Mouse (Mus musculus): ENCODE measurements at regions not wholly inside any gene's neighbourhood (a gene's known extent, or its start where the extent isn't known, plus 50 kb on each side); places are given as distances from the start of the nearest gene placed in this dataset.

- DNase-seq (ENCODE audit: low spot score in 2 of 2), result no peak
These were observed 497.3 kb upstream of the Gm5415 start for GRCm38 (mm10) chr1:33044388-33044787.

GRCm38 (mm10) chr1:33042424-33042823 lies 495.3 kb upstream of the Gm5415 start:
- DNase-seq (ENCODE audit: low spot score in 2 of 2), result no peak

DNA sequence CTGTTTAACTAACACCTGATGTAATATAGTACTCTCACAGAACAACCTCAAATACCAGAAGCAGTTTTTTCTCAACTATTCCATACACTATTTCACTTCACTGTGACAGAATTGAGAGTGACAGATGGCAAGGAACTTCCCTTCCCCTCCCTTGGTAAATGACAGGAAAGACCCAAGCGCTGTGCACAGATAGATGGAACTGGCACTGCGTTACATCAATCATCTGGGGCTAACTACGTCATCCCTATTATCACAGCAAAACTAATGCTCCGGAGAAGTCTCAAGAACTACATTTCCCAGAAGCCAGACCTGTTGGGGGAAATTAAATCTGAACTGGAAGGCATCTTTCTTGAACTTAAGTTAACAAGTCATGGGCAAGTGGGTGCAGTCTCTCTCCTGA lies 493.6 kb upstream of the Gm5415 start:
- no peak for DNase-seq (ENCODE audit: low spot score in 2 of 2)

- DNase-seq (ENCODE audit: low spot score in 2 of 2), result no peak
These were observed 484.9 kb upstream of the Gm5415 start for GRCm38 (mm10) chr1:33031991-33032390.

DNA sequence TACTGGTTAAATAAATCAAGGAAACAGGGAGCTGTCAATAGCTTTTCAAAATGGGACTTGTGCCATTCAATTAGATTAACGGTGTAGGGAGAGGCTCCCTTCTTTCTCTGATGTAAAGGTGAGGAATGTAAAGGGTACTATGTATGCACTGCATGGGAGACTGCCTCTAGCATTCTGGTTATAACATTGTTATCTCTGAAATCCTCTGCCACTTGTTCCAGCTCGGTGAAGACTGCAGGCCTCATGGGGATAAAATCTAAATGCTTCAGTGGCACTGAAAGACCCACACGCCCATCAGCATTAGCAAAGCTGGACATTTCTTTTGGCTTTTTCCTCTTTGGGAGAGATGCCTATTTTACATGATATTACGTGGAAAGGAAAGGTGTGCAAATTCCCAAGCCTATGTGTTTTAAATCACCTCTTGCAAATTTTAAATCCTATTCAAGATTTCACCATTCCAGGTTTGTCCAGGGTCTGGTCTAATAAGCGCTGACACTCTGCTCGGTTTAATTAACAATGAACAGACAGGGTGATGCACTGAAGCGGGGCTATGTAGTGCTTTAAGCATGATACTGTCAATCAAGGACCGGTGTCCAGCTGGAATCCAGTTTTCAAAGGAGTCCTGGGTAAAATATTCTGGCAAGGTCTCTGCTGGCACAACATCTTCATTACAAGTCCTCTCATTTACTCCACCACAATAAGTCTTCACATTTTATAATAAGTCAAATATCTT lies 479.8 kb upstream of the Gm5415 start:
- no peak for DNase-seq (ENCODE audit: low spot score in 2 of 2)

- no peak for DNase-seq (ENCODE audit: low spot score in 2 of 2)
These were observed 478.3 kb upstream of the Gm5415 start for GRCm38 (mm10) chr1:33025379-33025778.

DNA sequence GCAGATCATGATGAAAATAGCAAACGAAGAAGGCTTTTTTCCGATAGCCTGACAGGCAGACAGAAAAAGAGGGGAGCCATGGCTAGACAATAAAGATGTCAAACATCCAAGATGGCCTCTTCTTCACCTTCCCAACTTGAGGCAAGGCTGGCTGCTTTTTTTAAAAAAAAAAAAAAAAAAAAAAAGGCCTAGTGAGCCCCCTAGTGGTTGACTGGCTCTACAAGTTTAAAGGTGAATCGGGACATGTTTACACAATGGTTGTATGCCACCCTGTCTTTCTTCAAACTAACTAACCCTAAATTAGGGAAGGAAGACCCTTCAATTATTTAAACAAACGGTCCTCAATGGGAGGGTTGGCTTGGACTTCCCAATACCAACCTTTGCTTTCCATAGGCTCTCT lies 475.8 kb upstream of the Gm5415 start:
- no peak for DNase-seq (ENCODE audit: low spot score in 2 of 2)

DNA sequence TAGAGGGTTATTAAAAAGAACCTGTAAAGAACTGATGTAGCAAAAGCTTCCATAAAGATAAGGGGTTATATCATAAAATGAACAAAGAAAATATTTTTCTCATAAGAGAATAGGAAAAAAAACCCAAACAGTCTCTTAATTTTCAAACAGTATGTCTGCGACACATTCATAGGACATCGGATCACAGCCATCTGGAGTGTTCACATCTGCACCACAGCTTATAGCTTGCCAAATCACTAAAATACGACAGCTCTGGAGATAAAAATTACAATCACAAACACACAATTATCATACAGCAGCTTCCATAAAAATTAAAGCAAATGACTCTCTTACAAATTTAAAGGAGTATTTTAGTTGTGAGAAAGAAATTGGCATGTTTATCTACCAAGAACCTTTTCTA lies 456.9 kb upstream of the Gm5415 start:
- DNase-seq (ENCODE audit: low spot score in 2 of 2), result no peak

DNA sequence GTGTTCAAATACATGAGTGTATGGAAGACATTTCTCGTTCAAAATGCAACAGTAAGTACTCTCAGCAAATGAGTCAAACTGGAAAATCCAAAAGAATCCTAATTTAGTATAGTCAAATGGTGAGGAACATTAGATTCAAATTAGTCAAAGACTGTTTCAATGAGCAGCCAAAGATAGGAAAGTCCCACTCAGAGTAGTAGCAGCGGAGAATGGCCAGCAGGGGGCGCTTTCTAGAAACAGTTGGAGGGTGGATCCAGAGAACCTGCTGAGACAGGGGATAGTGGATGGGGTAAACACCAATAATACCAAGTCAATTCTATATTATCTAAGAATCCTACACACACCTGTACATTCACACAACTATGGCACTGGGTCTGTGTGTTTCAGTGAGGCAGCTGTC lies 417.9 kb upstream of the Gm5415 start:
- no peak for DNase-seq (ENCODE audit: low spot score in 2 of 2)

GRCm38 (mm10) chr1:32959316-32959715 lies 412.2 kb upstream of the Gm5415 start:
- no peak for DNase-seq (ENCODE audit: low spot score in 2 of 2)

GRCm38 (mm10) chr1:32946254-32946653 lies 399.2 kb upstream of the Gm5415 start:
- no peak for DNase-seq (ENCODE audit: low spot score in 2 of 2)

DNA sequence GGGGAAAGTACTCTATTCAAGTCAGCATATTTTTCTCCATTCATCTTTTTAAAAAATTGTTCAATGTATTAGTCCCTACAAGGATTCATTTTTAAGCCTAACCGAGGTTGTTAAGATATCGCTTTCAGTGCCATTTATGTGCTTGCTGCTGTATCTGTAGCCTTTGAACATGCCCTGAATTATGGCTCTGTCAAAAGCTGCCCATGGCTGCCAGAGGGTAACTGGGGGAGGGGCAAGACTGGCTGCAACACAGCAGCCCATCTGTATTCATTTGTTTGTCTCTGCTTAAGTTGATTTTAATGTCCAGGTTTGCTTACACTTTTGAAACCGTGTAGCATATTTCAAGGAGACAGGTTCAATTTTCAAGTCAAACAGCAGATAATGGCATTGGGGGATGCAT lies 383.3 kb upstream of the Gm5415 start:
- DNase-seq (ENCODE audit: low spot score in 2 of 2), result no peak

- no peak for DNase-seq (ENCODE audit: low spot score in 2 of 2)
These were observed 355.3 kb upstream of the Gm5415 start for GRCm38 (mm10) chr1:32902437-32902836.

DNA sequence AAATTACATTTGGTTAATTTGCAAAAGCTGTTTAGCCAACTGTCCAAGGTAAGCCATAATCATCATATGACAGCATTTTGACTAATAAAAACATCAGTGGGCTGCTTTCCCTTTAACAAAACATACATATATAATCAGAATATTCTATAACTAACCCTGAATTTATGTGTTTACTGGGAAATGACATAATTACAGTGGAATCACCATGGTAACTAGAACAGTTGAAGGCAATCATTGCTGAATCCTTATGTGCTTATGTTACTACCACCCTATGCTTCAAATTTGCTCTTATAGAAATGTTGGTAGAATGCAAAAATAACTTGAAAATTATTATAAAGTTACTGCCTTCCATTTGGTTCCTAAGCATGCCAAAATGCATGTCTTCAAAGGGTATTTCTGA lies 340.6 kb upstream of the Gm5415 start:
- DNase-seq (ENCODE audit: low spot score in 2 of 2), result no peak

- no peak for DNase-seq (ENCODE audit: low spot score in 2 of 2)
These were observed 325.8 kb upstream of the Gm5415 start for GRCm38 (mm10) chr1:32872920-32873319.

DNA sequence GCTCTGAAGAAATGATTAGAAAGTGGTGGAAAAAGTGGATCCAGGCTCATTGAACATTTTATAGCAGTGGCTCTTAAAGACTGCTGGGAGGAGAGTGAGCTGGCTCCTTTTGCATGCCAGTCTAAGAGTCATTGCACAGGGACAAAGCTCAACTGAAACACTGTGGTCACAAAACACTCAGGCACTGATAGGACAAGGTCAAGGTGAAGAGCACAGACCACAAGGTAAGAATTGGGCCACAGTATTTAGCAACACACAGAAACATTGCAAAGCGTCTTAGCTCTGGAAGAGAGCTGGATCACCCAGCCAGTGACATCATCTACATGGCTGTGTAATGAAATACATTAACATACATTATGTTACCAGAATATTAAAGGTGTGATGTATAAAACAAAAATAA lies 319.0 kb upstream of the Gm5415 start:
- DNase-seq (ENCODE audit: low spot score in 2 of 2), result no peak

- no peak for DNase-seq (ENCODE audit: low spot score in 2 of 2)
These were observed 310.9 kb upstream of the Gm5415 start for GRCm38 (mm10) chr1:32858040-32858439.

Measured in adrenal gland, adult 18-20 months (tissue).